Mouse (Mus musculus): Measurements from ENCODE around the gene Mboat1.

GRCm38 (mm10) chr13:30140149-30140548 lies 3.9 kb downstream of the Mboat1 start:
- no peak for TF ChIP-seq POLR2A (IDR thresholded peaks at IDR 0.05; ENCODE audit: borderline replicate concordance, extremely low read depth, low read depth, low read length)
- no peak for TF ChIP-seq CTCF (IDR thresholded peaks at IDR 0.05; ENCODE audit: insufficient read depth, low read length)
